Mouse (Mus musculus): ENCODE results near the gene Rnf113a2. TPM values are rescaled to one million over a fixed set of nuclear protein-coding genes. Genes with fewer than 3 reads are reported as not detected.

The Rnf113a2 gene
- total and polyA plus RNA-seq, 3 experiments: 13.6 to 17.9 (median 16.3) TPM

DNA sequence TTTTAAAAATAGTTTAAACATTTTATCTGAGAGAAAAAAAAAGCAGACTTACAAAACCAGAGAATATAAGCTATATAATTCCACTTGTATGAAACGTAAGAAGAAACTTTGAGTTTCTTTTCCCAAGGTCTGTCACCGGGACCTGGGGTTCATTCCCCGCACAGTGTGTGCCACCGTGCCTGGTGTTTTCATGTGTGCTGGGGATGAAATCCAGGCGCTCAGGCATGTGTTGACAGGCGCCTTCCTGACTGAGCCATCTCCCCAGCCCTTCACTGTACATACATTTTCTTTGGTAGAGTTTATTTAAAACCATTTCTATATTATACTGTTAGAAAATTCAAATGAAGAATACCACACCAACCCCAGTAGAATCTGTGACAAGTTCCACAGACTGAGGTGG is 26.7 kb upstream of the Rnf113a2 start:
- Histone ChIP-seq H3K4me3 (replicated peaks in 1 of 3; ENCODE audit: low read depth in 2 of 3, low read length in 2 of 3, poor library complexity in 1 of 3) (no peak overlapping the region), H3K36me3 (replicated peaks in 1 of 2; ENCODE audit: control insufficient read depth in 1 of 2, insufficient read depth in 1 of 2, low read length in 1 of 2) (no peaks in the 10 kb centered on the region), H3K79me2 (replicated peaks; ENCODE audit: control insufficient read depth, extremely low read depth, insufficient read depth, poor library complexity, severe bottlenecking) (no peaks in the 10 kb centered on the region), H3K27me3 (replicated peaks) (no peaks in the 10 kb centered on the region), H3K4me1 (ENCODE audit: control insufficient read depth in 1 of 2, insufficient read depth in 2 of 2) (peaks cover 11 to 17% of the 10 kb centered on the region in 2 experiments), H3K4me2 (ENCODE audit: insufficient read depth, low read depth, poor library complexity, severe bottlenecking) (no peak overlapping the region), H3K9me3 (replicated peaks; ENCODE audit: low read length) (no peaks in the 10 kb centered on the region), H3K27ac (ENCODE audit: insufficient read depth, low read depth) (no peak overlapping the region), H3K9ac (ENCODE audit: insufficient read depth, low read depth) (no peak overlapping the region)
- in situ Hi-C loops (cut with MboI; ENCODE audit: low pct_ligation_motif_present, low pct_unique_long_range_greater_than_20kb, low sequenced_read_pairs) (no loop called here), dilution Hi-C loops (cut with MboI; ENCODE audit: extremely low pct_ligation_motif_present, extremely low pct_unique_long_range_greater_than_20kb, low sequenced_read_pairs) (no loop called here)
- DNase-seq (ENCODE audit: extremely low read depth): no peak
- no peak for TF ChIP-seq CTCF (conservative IDR thresholded peaks at IDR 0.05 in 1 of 2, IDR thresholded peaks at IDR 0.05 in 1 of 2; ENCODE audit: low read depth in 2 of 2, low read length in 2 of 2)
- no peak for TF ChIP-seq ELF1 (IDR thresholded peaks at IDR 0.05; ENCODE audit: low read depth, low read length)
- no peak for TF ChIP-seq USF2 (conservative IDR thresholded peaks at IDR 0.05; ENCODE audit: low read depth, low read length)
- TF ChIP-seq MEF2A (IDR thresholded peaks at IDR 0.05; ENCODE audit: borderline replicate concordance, low read depth, low read length): no peak
- TF ChIP-seq ZC3H11A (IDR thresholded peaks at IDR 0.05; ENCODE audit: low read depth, low read length): no peak
- no peak for TF ChIP-seq RCOR1 (conservative IDR thresholded peaks at IDR 0.05; ENCODE audit: low read depth, low read length)
- no peak for TF ChIP-seq MYC (IDR thresholded peaks at IDR 0.05; ENCODE audit: low read depth, low read length)
- TF ChIP-seq KAT2A (IDR thresholded peaks at IDR 0.05; ENCODE audit: insufficient replicate concordance, low read length): no peak
- no peak for TF ChIP-seq JUN (IDR thresholded peaks at IDR 0.05; ENCODE audit: insufficient read depth, low read depth, low read length)
- TF ChIP-seq MAFK (IDR thresholded peaks at IDR 0.05; ENCODE audit: insufficient replicate concordance, low read length): no peak
- TF ChIP-seq POLR2AphosphoS2 (IDR thresholded peaks at IDR 0.05; ENCODE audit: low read depth, low read length): no peak

DNA sequence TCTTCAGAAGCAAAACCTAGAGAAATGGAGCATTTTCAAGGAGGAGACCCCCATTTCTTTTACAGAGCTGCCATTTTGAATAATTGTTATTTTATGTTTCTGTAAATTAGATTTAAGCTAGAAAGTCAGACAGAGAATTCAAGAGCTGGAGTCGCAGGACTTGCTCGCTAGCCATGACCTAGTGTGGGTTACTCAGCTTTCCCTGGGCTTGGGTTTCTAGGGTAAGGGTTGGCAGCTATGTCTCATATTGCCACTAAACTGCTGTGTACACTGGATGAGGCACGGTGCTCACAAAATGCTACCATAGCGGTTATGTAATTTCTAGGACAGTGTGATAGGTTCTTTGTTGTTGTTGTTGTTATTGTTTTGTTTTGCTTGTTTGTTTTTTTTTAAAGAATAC is 24.3 kb upstream of the Rnf113a2 start:
- H3K79me2 ChIP-seq (replicated peaks; ENCODE audit: control insufficient read depth, extremely low read depth, insufficient read depth, poor library complexity, severe bottlenecking): no peaks in the 10 kb centered on the region
- H3K27me3 ChIP-seq (replicated peaks): no peaks in the 10 kb centered on the region
- no peaks in the 10 kb centered on the region for H3K36me3 ChIP-seq (replicated peaks in 1 of 2; ENCODE audit: control insufficient read depth in 1 of 2, insufficient read depth in 1 of 2, low read length in 1 of 2)
- no peak overlapping the region for H3K9ac ChIP-seq (ENCODE audit: insufficient read depth, low read depth)
- TF ChIP-seq KAT2A (IDR thresholded peaks at IDR 0.05; ENCODE audit: insufficient replicate concordance, low read length): no peak
- TF ChIP-seq GABPA (IDR thresholded peaks at IDR 0.05; ENCODE audit: insufficient replicate concordance, low read depth, low read length): no peak
- no peak for TF ChIP-seq MAZ (IDR thresholded peaks at IDR 0.05; ENCODE audit: low read depth, low read length)
- no peak for TF ChIP-seq UBTF (IDR thresholded peaks at IDR 0.05; ENCODE audit: low read depth, low read length)
- no peak for TF ChIP-seq TCF12 (IDR thresholded peaks at IDR 0.05; ENCODE audit: low read depth, low read length)
- TF ChIP-seq MYC (IDR thresholded peaks at IDR 0.05; ENCODE audit: low read depth, low read length): no peak
- no peak for TF ChIP-seq MAX (IDR thresholded peaks at IDR 0.05; ENCODE audit: low read length)
- no peak for TF ChIP-seq TBP (conservative IDR thresholded peaks at IDR 0.05; ENCODE audit: low read depth, low read length)
- TF ChIP-seq IRF4 (IDR thresholded peaks at IDR 0.05; ENCODE audit: low read depth, low read length): no peak
- no peak for TF ChIP-seq POLR2A (IDR thresholded peaks at IDR 0.05; ENCODE audit: low read depth, low read length)
- no peak for TF ChIP-seq ETS1 (conservative IDR thresholded peaks at IDR 0.05; ENCODE audit: low read depth, low read length)
- no peak for TF ChIP-seq HCFC1 (IDR thresholded peaks at IDR 0.05; ENCODE audit: low read depth, low read length)
- no peak for TF ChIP-seq ZMIZ1 (IDR thresholded peaks at IDR 0.05; ENCODE audit: low read depth, low read length)
- no peak for TF ChIP-seq EP300 (IDR thresholded peaks at IDR 0.05; ENCODE audit: low read length)
- TF ChIP-seq SIN3A (IDR thresholded peaks at IDR 0.05; ENCODE audit: low read length): no peak
- TF ChIP-seq BHLHE40 (IDR thresholded peaks at IDR 0.05; ENCODE audit: low read depth, low read length): no peak
- no peak for TF ChIP-seq ZNF384 (IDR thresholded peaks at IDR 0.05; ENCODE audit: low read depth, low read length)
- TF ChIP-seq ZKSCAN1 (IDR thresholded peaks at IDR 0.05; ENCODE audit: borderline replicate concordance, low read depth, low read length): no peak
- H3K4me2 ChIP-seq (ENCODE audit: insufficient read depth, low read depth, poor library complexity, severe bottlenecking): no peak overlapping the region
- peaks cover 11 to 22% of the 10 kb centered on the region in 2 experiments for H3K4me1 ChIP-seq (ENCODE audit: control insufficient read depth in 1 of 2, insufficient read depth in 2 of 2)
- in situ Hi-C loops (cut with MboI; ENCODE audit: low pct_ligation_motif_present, low pct_unique_long_range_greater_than_20kb, low sequenced_read_pairs): no loop called here
- H3K9me3 ChIP-seq (replicated peaks; ENCODE audit: low read length): no peaks in the 10 kb centered on the region
- H3K27ac ChIP-seq (ENCODE audit: insufficient read depth, low read depth): no peak overlapping the region
- DNase-seq (ENCODE audit: extremely low read depth): no peak
- H3K4me3 ChIP-seq (replicated peaks in 1 of 3; ENCODE audit: low read depth in 2 of 3, low read length in 2 of 3, poor library complexity in 1 of 3): no peak overlapping the region
- dilution Hi-C loops (cut with MboI; ENCODE audit: extremely low pct_ligation_motif_present, extremely low pct_unique_long_range_greater_than_20kb, low sequenced_read_pairs): no loop called here
